Mouse (Mus musculus): ENCODE measurements at regions not wholly inside any gene's neighbourhood (a gene's known extent, or its start where the extent isn't known, plus 50 kb on each side); places are given as distances from the start of the nearest gene placed in this dataset.

DNA sequence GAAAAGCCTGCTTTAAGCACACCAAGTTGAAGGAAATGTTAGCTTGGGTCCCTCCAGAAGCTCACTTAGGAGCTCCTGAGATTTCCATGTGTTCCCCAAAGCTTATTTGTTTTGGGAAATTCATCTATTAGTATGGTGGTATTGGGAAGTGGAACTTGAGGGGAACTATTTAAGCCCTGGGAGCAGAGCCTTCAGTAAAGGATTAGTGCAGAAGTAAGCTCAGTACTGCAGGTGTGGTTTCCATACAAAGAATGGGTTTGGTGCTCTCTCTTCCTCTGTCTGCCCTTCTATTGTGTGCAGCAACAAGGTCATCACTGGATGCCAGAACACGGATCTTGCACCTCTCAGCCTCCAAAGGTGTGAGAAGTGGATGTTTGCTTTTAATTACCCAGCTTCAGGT is 57.2 kb downstream of the Foxa2 start:
- ATAC-seq (ENCODE audit: low FRiP score, low read depth), result no peak
- H3K36me3 ChIP-seq (ENCODE audit: control insufficient read depth, insufficient read depth, low read length), result no peaks in the 10 kb centered on the region
- H3K9ac ChIP-seq (ENCODE audit: low read depth, low read length, severe bottlenecking), result no peak overlapping the region
- no peak overlapping the region for H3K4me3 ChIP-seq (replicated peaks; ENCODE audit: low read length)
- no peaks in the 10 kb centered on the region for H3K9me3 ChIP-seq (ENCODE audit: control insufficient read depth, low read length)
- H3K4me2 ChIP-seq (replicated peaks; ENCODE audit: low read depth, low read length, severe bottlenecking), result no peak overlapping the region
- WGBS, result 33% methylated on average over 1 of the region's 1 CpGs
- no peaks in the 10 kb centered on the region for H3K4me1 ChIP-seq (ENCODE audit: control insufficient read depth, insufficient read depth, low read length)
- H3K27ac ChIP-seq (replicated peaks; ENCODE audit: low read depth, low read length), result no peak overlapping the region
- no peak for TF ChIP-seq POLR2A (IDR thresholded peaks at IDR 0.05; ENCODE audit: borderline replicate concordance, extremely low read depth, insufficient read depth, insufficient read length)
- no peaks in the 10 kb centered on the region for H3K27me3 ChIP-seq (ENCODE audit: control insufficient read depth, insufficient read depth, low read length)
- DNase-seq (ENCODE audit: low spot score), result no peak

DNA sequence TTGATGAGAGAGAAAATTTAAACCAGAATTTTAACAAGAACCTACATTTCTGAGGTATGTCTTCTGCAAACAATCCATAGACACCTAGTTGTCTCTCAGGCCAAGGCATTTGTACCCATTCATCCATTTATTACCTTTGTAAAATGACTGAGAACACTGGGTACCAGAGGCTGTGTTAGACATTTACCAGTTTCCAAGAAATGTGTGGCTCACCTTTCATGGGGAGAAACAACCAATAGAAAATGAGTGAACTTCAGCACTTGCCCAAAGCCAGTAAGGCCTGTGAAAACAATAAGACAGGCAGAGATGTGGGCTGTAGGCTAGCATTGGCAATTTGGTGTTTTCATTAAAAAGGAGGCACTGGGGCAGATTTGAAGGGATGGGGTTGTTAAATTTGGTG is 58.2 kb downstream of the Foxa2 start:
- H3K9me3 ChIP-seq (ENCODE audit: control insufficient read depth, low read length), result no peaks in the 10 kb centered on the region
- H3K9ac ChIP-seq (ENCODE audit: low read depth, low read length, severe bottlenecking), result no peak overlapping the region
- no peak overlapping the region for H3K4me2 ChIP-seq (replicated peaks; ENCODE audit: low read depth, low read length, severe bottlenecking)
- TF ChIP-seq POLR2A (IDR thresholded peaks at IDR 0.05; ENCODE audit: borderline replicate concordance, extremely low read depth, insufficient read depth, insufficient read length), result no peak
- H3K4me1 ChIP-seq (ENCODE audit: control insufficient read depth, insufficient read depth, low read length), result no peaks in the 10 kb centered on the region
- no peak for ATAC-seq (ENCODE audit: low FRiP score, low read depth)
- H3K27me3 ChIP-seq (ENCODE audit: control insufficient read depth, insufficient read depth, low read length), result no peaks in the 10 kb centered on the region
- DNase-seq (ENCODE audit: low spot score), result no peak
- H3K27ac ChIP-seq (replicated peaks; ENCODE audit: low read depth, low read length), result no peak overlapping the region
- no peaks in the 10 kb centered on the region for H3K36me3 ChIP-seq (ENCODE audit: control insufficient read depth, insufficient read depth, low read length)
- H3K4me3 ChIP-seq (replicated peaks; ENCODE audit: low read length), result no peak overlapping the region

DNA sequence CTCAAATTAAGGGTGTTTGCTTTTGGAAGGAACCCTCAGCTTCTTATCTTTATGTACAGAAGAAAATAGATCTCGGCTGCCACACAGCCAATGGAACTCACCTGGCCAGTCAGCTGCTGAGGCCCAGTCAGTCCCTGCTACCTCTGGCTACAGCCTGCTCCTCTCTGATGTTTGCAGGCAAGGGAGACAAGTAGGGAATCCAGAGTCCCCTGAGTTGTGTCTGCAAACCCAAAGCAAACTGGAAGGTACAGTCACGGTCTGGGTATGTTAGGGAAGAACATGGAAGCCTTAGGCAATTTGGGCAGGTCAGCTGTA is 61.6 kb downstream of the Foxa2 start:
- no peaks in the 10 kb centered on the region for H3K36me3 ChIP-seq (ENCODE audit: control insufficient read depth, insufficient read depth, low read length)
- H3K9me3 ChIP-seq (ENCODE audit: control insufficient read depth, low read length), result no peaks in the 10 kb centered on the region
- H3K4me3 ChIP-seq (replicated peaks; ENCODE audit: low read length), result no peak overlapping the region
- no peak overlapping the region for H3K27ac ChIP-seq (replicated peaks; ENCODE audit: low read depth, low read length)
- H3K4me2 ChIP-seq (replicated peaks; ENCODE audit: low read depth, low read length, severe bottlenecking), result no peak overlapping the region
- no peak for TF ChIP-seq POLR2A (IDR thresholded peaks at IDR 0.05; ENCODE audit: borderline replicate concordance, extremely low read depth, insufficient read depth, insufficient read length)
- no peak overlapping the region for H3K9ac ChIP-seq (ENCODE audit: low read depth, low read length, severe bottlenecking)
- DNase-seq (ENCODE audit: low spot score), result no peak
- WGBS, result 53% methylated on average over 2 of the region's 2 CpGs
- no peaks in the 10 kb centered on the region for H3K27me3 ChIP-seq (ENCODE audit: control insufficient read depth, insufficient read depth, low read length)
- H3K4me1 ChIP-seq (ENCODE audit: control insufficient read depth, insufficient read depth, low read length), result no peaks in the 10 kb centered on the region
- ATAC-seq (ENCODE audit: low FRiP score, low read depth), result no peak

DNA sequence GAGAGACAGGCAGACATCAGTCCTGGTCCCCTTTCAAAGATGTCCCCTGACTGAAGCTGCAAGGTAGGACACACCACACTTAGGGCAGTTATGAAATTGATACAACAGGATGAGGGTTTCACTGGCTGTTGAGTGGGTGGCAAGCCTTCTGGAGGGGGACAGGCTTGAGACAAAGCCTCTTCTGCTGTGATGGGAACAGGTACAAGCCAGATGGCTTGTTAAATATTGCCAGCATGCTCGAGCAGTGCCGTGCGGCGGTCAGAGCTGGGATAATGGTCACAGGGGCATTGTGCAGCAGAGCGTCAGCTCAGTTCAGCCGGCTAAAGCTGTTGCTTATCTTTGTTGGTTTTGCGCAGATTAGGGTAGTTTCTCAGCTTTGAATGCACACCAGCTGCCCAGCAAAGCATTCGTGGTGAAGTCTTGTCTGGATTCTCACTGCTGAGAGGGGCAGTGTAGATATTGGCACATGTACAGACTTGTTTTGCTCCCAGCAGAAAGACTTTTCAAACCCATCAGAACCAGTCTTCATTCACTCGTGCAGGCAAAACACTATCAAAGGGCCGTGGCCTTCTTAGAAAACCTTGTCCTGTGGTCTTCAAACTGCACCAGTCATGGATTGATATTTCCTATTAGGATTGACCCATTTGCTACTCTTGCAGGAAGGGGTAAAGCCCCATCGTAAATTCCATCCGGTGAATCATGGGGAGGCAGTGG is 62.1 kb downstream of the Foxa2 start:
- Histone ChIP-seq H3K27ac (replicated peaks; ENCODE audit: low read depth, low read length) (no peak overlapping the region), H3K4me3 (replicated peaks; ENCODE audit: low read length) (no peak overlapping the region), H3K27me3 (ENCODE audit: control insufficient read depth, insufficient read depth, low read length) (no peaks in the 10 kb centered on the region), H3K9me3 (ENCODE audit: control insufficient read depth, low read length) (no peaks in the 10 kb centered on the region), H3K4me2 (replicated peaks; ENCODE audit: low read depth, low read length, severe bottlenecking) (no peak overlapping the region), H3K4me1 (ENCODE audit: control insufficient read depth, insufficient read depth, low read length) (no peaks in the 10 kb centered on the region), H3K9ac (ENCODE audit: low read depth, low read length, severe bottlenecking) (no peak overlapping the region), H3K36me3 (ENCODE audit: control insufficient read depth, insufficient read depth, low read length) (no peaks in the 10 kb centered on the region)
- no peak for TF ChIP-seq POLR2A (IDR thresholded peaks at IDR 0.05; ENCODE audit: borderline replicate concordance, extremely low read depth, insufficient read depth, insufficient read length)
- ATAC-seq (ENCODE audit: low FRiP score, low read depth) (no peak), DNase-seq (ENCODE audit: low spot score) (no peak)
- 55% methylated on average over 12 of the region's 12 CpGs for WGBS

DNA sequence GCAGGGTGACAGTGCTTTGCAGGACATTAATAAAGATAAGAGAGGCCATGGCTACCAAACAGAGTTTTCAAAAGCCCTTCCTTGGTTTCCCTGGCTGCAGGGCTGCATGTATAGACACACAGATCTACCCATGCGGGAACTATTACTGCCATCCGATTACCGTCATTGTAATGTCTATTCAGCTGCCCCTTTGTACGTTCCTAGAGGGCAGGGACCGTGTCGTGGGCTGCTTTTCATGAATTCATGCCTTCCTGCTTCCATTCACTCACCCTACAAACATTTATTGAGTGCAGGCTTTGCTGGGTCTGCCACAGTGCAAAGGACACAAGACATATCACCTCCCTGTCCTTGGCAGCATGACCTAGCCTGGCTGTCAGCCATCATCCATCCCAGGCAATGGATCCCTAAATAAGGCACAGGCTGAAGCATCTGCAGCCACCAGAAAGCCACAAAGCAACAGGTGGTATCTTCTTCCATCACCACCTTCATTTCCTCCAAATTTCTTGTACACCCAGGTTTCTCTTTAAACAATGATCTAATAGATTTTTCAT is 65.8 kb downstream of the Foxa2 start:
- 78% methylated on average over 6 of the region's 6 CpGs for WGBS
- no peak for ATAC-seq (ENCODE audit: low FRiP score, low read depth)
- Histone ChIP-seq H3K4me3 (replicated peaks; ENCODE audit: low read length) (no peak overlapping the region), H3K27me3 (ENCODE audit: control insufficient read depth, insufficient read depth, low read length) (no peaks in the 10 kb centered on the region), H3K36me3 (ENCODE audit: control insufficient read depth, insufficient read depth, low read length) (no peaks in the 10 kb centered on the region), H3K9ac (ENCODE audit: low read depth, low read length, severe bottlenecking) (no peak overlapping the region), H3K9me3 (ENCODE audit: control insufficient read depth, low read length) (no peaks in the 10 kb centered on the region), H3K27ac (replicated peaks; ENCODE audit: low read depth, low read length) (no peak overlapping the region), H3K4me1 (ENCODE audit: control insufficient read depth, insufficient read depth, low read length) (no peaks in the 10 kb centered on the region), H3K4me2 (replicated peaks; ENCODE audit: low read depth, low read length, severe bottlenecking) (no peak overlapping the region)
- DNase-seq (ENCODE audit: low spot score), result no peak
- no peak for TF ChIP-seq POLR2A (IDR thresholded peaks at IDR 0.05; ENCODE audit: borderline replicate concordance, extremely low read depth, insufficient read depth, insufficient read length)

Measured in limb, embryonic 14.5 days (tissue).